Mouse (Mus musculus) regulatory T cell (primary cell): ENCODE data around the gene Gm7358.
"Not testable (repeated sequence)": the region's sequence is repeated elsewhere in the genome, so short reads cannot be mapped to it uniquely, and the experiment has no call there.

Source experiments
- in situ Hi-C: fragments of 300-600 bp; cut with MboI, MseI; formaldehyde crosslinking; loops from one replicate; pipeline ENCODE4 v1.15.1; 2025; ENCODE audit warnings: high pct_unique_total_duplicates

The Gm7358 gene

DNA sequence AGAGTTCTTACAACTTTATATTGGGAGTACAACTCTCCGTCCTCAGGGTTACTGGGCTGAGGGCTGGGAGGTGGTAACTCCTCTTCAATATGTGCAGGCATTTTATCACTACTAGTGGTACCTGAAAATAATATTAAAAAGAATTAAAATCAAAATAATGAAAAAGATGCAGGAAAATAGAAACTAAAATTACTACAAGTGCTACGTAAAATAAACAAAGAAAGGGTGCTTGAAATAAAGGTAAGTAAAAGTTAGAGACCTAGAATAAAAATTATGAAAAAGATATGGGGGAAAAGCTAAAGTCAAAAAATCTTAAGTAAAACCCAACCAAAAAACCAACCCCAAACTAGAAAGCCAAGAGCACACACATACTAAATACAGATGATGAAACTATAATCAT lies at the start of gene Gm7358:
Gene Gm7358, minus strand, starts transcription at position 101 of the 400 bp plus-strand sequence.
- in situ Hi-C loops, result loop anchor here (10.0 kb wide), 1 partner anchor 115 kb away; the partner anchor contains the start of gene Gm7168

DNA sequence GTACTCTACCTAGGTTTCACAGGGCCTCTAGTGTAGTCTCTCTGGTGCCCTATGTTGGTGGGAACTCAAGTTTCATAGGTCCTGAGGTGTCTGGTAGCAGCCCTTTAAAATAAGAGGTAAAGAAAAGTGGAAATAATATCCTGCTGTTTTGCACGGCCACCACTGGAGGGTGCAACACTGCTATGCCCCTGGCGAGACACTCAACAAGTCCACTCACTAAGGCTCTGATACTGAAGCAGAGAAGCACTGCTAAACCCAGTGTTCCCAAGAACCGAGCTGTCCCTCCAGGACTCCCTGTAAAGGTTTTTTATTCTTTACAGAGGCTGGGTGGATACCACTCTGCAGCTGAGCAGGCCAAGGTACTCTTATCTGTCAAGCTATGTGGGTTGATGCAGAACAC lies 43.7 kb upstream of the Gm7358 start:
- in situ Hi-C loops, result not testable (repeated sequence)

DNA sequence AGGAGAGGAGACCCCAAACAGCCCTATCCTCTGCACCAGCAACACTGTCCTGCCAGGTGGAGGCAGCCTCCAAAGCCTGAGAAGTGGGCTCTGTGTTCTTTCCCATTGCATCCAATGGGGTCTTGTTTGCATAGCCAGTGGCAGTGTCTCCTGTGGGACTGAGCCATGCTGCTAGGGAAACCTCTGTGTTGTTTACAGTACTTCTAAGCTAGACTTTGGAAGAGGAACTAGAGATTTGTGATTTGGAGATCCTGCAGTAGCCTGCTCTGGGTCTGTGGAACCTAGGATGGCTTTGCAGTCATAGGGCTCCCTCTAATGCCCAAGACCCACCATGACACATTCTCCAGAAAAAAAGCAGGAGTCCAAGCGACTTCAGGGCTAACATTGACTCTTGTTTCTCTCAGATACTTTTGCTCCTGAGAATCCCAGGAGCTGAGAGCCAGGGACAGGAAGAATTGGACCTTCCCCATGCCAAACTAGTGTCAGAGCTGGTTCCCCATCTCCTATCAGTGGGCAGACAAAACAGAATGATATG lies 42.2 kb upstream of the Gm7358 start:
- in situ Hi-C loops, result not testable (repeated sequence)

DNA sequence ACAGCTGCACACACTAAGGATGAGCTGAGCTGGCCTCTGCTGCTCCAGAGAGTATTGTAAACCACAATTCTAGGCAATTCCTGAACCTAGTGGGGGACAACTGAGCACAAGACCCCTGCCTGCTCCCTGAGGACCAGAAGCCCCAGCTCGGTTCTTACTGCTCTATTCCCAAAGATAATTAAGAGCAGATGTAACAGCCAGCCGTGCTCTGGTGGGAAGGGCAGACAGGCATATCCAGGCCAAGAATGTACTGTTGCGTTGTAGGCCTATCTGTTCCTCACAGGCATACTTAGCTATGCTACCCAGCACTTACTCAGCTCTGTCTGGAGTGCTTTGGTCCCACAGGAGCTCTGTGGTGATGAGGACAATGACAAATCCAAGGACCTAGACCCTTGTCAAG lies 40.6 kb upstream of the Gm7358 start:
- in situ Hi-C loops, result not testable (repeated sequence)

DNA sequence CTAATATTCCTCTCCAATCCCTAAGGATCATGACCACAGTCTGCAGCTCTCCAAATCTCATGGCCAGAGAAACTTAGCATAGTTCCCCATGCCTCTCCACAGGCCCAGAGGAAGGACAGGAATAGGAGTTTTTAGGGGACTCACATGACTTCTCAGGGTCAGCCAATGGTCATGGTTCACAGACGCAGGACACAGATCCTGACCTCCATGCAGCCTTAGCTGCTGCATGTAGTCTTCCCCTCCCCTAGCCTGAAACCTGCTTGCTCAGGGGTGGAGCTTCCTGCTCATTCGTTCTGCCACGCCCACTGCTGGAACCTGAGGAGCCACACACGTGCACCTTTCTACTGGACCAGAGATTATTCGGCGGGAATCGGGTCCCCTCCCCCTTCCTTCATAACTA lies 34.8 kb upstream of the Gm7358 start:
- in situ Hi-C loops, result not testable (repeated sequence)

DNA sequence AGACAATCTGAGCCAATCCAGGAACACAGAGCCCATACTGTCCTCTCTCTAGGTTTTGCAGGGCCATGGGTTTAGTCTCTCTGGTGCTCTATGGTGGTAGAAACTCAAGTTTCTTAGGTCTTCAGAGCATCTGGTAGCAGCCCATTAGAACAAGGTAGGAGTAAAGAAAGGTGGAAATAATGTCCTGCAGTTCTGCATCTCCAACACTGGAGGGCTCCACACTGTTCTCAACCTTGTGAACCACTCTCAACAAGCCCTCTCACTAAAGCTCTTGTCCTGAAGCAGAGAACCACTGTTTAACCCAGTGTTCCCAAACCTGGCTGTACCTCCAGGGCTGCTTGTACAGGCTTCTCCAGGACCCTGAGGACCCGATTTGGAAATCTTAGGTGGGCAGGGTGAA lies 27.3 kb upstream of the Gm7358 start:
- in situ Hi-C loops, result not testable (repeated sequence)

DNA sequence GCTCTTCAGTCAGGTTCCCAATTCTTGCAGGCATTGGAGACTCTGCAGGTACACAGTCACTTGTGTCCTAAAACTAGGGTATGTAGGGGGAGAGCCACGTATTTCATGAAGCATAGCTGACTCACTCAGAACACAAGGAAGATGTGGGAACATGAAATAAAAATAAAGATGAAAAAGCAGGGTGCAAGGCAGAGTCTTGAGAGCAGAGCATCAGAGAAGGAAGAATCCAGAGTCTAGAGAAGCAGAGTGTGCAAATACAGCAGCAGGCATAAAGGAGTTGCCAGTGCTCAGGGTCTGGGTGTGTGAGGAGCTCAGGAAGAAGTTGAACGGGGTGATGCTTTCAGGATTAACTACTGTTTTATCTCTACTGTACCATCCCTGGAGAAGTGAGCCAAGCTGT lies 17.5 kb downstream of the Gm7358 start:
- in situ Hi-C loops, result not testable (repeated sequence)

DNA sequence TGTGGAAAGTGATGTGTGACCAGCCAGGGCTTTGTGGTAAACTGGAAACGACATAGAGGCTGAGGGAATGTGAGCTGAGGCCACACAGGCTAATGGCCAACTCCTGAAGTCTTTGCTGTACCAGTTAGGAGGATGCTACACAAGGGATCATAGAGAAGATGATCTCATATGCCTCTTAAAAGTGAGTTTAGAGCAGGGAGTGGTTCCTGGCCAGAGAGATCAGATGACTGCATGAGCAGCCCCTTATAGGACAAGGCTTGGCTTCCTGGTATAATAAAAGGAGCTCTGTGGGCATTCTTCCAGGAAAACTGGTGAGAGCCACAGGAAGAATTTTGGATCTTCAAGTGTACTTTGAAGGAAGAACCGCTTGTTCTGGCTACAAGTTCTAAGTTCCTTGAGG lies 22.3 kb downstream of the Gm7358 start:
- in situ Hi-C loops, result not testable (repeated sequence)

DNA sequence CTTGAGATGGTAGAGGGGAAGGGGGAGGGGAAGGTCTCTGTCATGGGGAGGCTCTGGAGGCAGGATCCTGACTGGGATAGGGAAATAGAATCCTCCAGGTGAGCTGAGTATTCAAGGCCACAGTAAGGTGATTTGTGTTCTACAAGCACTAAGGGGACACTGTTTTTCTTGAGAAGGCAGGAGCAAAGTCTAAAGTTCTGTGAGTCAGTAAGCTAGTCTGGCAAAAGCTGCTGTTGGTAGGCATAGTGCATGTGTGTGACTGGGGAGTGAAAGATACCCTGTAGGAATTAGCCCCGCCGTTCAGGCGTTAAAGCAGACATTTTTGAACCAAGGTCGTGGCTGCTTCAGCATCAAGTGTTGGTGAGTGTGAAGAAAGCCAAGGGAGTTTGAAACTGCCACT lies 23.2 kb downstream of the Gm7358 start:
- in situ Hi-C loops, result not testable (repeated sequence)
